Mouse (Mus musculus): ENCODE measurements around the gene Rpp25.

DNA sequence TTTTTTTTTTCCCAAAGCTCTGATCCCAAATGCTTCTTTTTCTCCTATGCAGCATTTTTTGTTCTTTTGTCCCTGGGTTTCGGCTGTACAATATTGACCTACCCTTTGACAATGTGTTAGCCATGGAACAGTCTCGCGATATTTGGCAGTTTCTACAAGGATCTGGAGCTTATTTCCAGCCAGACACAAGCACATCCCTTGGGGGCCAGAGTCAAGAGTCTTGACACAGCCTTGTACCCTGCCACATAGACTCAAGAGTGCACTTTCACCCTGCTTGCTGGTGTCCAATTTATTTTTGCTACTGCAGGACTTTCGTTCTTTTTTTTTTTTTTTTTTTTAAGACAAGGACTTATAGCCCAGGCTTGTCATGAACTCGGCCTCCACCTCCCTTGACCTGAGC, 32.5 kb downstream of the Rpp25 start:
- no peak for TF ChIP-seq CTCF (IDR thresholded peaks at IDR 0.05; ENCODE audit: low read depth, low read length)
- TF ChIP-seq TAL1 (conservative IDR thresholded peaks at IDR 0.05; ENCODE audit: low read depth, low read length): no peak
- no peak for TF ChIP-seq GATA2 (IDR thresholded peaks at IDR 0.05; ENCODE audit: borderline replicate concordance, low read depth, low read length)
- TF ChIP-seq POLR2AphosphoS5 (IDR thresholded peaks at IDR 0.05; ENCODE audit: insufficient replicate concordance, low read depth, low read length): no peak

All from G1E (cell line).